Mouse (Mus musculus): Measurements from ENCODE around the gene Cnot8. TPM values are rescaled to one million over a fixed set of nuclear protein-coding genes. Genes with fewer than 3 reads are reported as not detected.
A peak's percentile ranks its signal among the peaks of the same experiment; 100 is the strongest.
"Not testable (repeated sequence)": the region's sequence is repeated elsewhere in the genome, so short reads cannot be mapped to it uniquely, and the experiment has no call there.

Gene Cnot8
- total RNA-seq (2015) (68.2 and 73.9 TPM in 2 replicates), total RNA-seq (2017) (113 and 114 TPM in 2 replicates)

GRCm38 (mm10) chr11:58103697-58104306 is at the start of gene Cnot8:
TSS of gene Cnot8 (plus strand) at chr11:58104153.
- peak; percentile 88 for ATAC-seq (replicated peaks; ENCODE audit: poor library complexity)

- peak; percentile 86 for ATAC-seq (replicated peaks; ENCODE audit: poor library complexity)
Measured at GRCm38 (mm10) chr11:58057455-58057854, 46.5 kb upstream of the Cnot8 start.

DNA sequence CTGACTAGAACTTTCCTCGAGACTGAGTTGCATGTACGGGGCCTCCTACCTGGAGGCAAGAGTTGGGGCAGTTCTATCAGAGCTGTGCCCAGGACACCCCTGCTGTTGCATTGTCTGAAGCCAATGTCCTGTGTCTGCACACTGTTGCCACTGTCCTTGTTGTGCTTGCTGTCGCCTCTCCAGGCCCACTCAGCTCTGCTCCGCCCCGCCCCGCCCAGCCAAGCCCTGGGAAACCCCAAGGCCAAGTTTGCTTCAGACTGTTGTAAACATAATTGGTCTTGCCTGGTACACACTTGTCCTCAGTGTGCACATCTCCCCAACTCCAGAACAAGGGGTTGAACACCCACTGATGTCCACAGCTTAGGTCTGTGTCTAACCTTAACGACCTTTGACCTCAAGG is 44.2 kb upstream of the Cnot8 start:
- ATAC-seq (replicated peaks; ENCODE audit: poor library complexity): not testable (repeated sequence)

- not testable (repeated sequence) for ATAC-seq (replicated peaks; ENCODE audit: poor library complexity)
Measured at GRCm38 (mm10) chr11:58061218-58061617, 42.7 kb upstream of the Cnot8 start.

DNA sequence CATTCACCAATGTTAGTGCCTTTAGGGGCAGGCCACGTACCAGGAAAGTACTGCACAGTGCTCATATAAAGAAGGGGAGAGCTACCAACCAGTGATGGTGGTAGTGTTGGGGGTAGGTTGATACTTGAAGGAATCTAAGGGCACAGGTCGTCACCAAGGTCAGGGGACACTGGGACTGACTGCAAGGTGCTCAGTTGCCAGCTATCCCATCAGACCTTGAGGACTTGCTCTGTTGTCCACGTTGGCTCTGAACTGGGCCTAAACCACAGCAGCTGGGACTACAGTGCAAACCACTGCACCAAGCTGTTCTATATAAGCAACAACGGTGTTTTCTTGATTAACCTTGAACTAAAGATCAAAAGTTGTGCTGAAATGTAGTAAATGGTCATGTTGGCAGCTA is 41.4 kb upstream of the Cnot8 start:
- ATAC-seq (replicated peaks; ENCODE audit: poor library complexity): no peak

GRCm38 (mm10) chr11:58065025-58065424 is 38.9 kb upstream of the Cnot8 start:
- no peak for ATAC-seq (replicated peaks; ENCODE audit: poor library complexity)

GRCm38 (mm10) chr11:58072978-58073377 is 31.0 kb upstream of the Cnot8 start:
- ATAC-seq (replicated peaks; ENCODE audit: poor library complexity): no peak; the same call in 1 of the 2 replicates

- no peak for ATAC-seq (replicated peaks; ENCODE audit: poor library complexity)
Measured at GRCm38 (mm10) chr11:58077270-58077669, 26.7 kb upstream of the Cnot8 start.

- no peak for ATAC-seq (replicated peaks; ENCODE audit: poor library complexity)
Measured at GRCm38 (mm10) chr11:58081716-58082115, 22.2 kb upstream of the Cnot8 start.

DNA sequence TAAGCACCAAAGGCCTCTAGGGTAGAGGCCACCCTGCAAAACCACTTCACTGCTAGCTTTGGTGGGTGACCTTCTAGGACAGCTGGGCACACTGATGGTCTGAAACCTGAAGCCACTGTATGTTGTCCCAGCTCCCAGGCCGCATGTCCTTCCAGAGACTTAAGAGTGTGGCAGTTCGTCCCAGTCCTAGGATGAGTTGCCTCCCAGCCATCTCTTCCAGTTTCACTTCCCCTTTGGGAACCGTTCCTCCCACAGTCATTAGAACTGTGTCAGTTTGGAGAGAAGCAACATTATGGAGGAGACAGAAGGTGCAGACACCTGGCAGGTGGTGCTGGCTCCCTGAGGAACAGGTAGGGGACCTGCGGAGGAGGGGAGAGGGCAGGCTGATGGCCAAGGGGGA is 11.4 kb upstream of the Cnot8 start:
- peak; percentile 72 for ATAC-seq (replicated peaks; ENCODE audit: poor library complexity)

- peak; percentile 63 for ATAC-seq (replicated peaks; ENCODE audit: poor library complexity)
Measured at GRCm38 (mm10) chr11:58093021-58093528, 10.9 kb upstream of the Cnot8 start, which contains the start of gene Gm12248. TSS of gene Gm12248 (minus strand) at chr11:58093134.

- ATAC-seq (replicated peaks; ENCODE audit: poor library complexity): no peak
Measured at GRCm38 (mm10) chr11:58094766-58095165, 9.2 kb upstream of the Cnot8 start.

DNA sequence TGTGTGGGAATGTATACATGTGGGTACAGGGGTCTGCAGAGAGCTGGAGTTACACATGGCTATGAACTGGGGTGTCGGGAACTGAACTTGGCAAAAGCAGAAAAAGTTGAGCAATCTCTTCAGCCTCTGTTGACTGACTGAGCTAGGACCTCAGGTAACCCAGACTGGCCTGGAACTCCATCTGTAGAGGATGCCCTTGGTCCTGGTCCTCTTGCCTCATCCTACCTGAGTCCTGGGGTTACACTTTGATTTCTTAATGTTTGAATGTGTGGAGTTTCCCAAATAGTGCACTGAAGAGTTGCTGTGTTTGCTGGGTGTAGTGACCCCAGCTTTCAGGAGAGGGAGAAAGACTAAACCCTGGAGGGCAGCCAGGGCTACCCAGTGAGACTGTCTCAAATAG is 8.4 kb upstream of the Cnot8 start:
- no peak for ATAC-seq (replicated peaks; ENCODE audit: poor library complexity)

GRCm38 (mm10) chr11:58096160-58096559 is 7.8 kb upstream of the Cnot8 start:
- peak; percentile 38 for ATAC-seq (replicated peaks; ENCODE audit: poor library complexity)

DNA sequence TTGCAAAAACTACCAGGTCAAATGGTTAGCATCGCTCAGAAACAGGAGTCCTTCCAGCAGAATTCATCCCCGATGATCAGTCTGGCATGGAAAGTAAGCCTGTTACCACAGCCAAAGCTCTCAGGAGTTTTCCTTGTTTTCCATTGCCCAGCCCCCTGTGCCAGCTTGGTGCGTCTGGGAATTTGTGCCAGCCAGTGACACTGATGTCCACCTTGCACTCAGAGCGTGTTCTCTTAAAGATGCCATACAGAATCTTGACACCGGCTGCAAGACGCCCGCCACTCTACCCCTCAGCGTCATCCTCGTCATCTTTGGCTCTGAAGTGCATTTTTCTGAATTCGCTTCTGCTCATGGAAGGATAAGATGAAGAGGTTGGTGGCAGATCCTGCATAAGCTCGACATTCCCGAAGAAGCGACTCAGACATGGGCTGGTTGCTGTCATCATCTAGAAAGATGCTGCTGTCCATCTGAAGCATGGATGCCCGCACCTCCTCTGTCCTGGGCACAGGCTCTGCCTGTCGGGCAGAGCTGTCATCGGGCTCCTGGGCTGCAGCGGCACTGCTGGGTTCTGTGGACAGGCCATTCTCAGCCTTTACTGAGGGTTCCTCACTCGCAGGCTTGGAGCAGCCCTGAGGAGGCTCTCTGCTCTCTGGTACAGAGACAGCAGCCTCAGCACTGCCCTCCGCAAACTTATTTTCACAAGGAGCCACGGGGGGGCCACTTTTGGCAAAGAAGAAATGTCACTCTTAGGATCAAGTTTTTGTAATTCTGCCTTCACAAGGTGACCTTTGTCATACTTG is 6.9 kb upstream of the Cnot8 start:
- no peak for ATAC-seq (replicated peaks; ENCODE audit: poor library complexity)

- peak; percentile 44 for ATAC-seq (replicated peaks; ENCODE audit: poor library complexity)
Measured at GRCm38 (mm10) chr11:58097621-58098365, 6.2 kb upstream of the Cnot8 start.

GRCm38 (mm10) chr11:58098366-58098720 is 5.6 kb upstream of the Cnot8 start:
- ATAC-seq (replicated peaks; ENCODE audit: poor library complexity): peak; percentile 31; the same call in 1 of the 2 replicates

- no peak for ATAC-seq (replicated peaks; ENCODE audit: poor library complexity)
Measured at GRCm38 (mm10) chr11:58100006-58100405, 3.9 kb upstream of the Cnot8 start.

- no peak for ATAC-seq (replicated peaks; ENCODE audit: poor library complexity)
Measured at GRCm38 (mm10) chr11:58101194-58101720, 2.7 kb upstream of the Cnot8 start.

DNA sequence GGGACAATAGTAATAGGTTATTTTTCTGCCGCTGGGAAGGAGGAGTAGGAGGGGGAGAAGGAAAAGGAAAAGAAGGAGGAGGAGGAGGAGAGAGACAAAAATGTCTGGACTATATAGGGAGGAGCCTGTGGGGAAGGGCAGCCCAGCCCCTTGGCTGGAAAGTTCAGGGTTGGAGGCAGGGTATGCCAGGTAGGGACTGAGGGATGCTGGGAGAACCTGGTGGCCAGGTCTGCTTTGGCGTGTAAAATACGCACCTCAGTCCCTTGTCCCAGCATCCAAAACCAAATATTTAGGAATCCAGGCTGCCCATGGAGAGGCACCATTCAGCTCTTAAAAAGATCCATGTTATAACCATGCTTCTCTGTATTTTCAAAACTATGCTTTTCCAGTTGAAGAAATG is 1.8 kb upstream of the Cnot8 start:
- no peak for ATAC-seq (replicated peaks; ENCODE audit: poor library complexity)

All from megakaryocyte progenitor cell, adult 5-6 weeks (primary cell).